Mouse (Mus musculus) forebrain, postnatal 0 days (tissue): ENCODE measurements at regions not wholly inside any gene's neighbourhood (a gene's known extent, or its start where the extent isn't known, plus 50 kb on each side); places are given as distances from the start of the nearest gene placed in this dataset.

Experiments used
- ATAC-seq: fragments of 200-750 bp; cut with Nextera tagmentation; 2 replicates; pipeline ENCODE4 v1.8.0; 2017; ENCODE audit warnings: mild to moderate bottlenecking, moderate library complexity
- DNase-seq: peaks from one replicate; pipeline ENCODE4 v3.0.0-alpha.2; 2015
- H3K27ac ChIP-seq: fragments of 300-500 bp; sonication (generic); 2 replicates; pipeline ENCODE4 v1.5.1; 2014; ENCODE audit warnings: low read depth, mild to moderate bottlenecking, antibody characterized with exemption, low read length, moderate library complexity, mixed read lengths
- H3K27me3 ChIP-seq: fragments of 300-500 bp; sonication (generic); 2 replicates; pipeline ENCODE4 v1.6.1; 2014; ENCODE audit warnings: mild to moderate bottlenecking, low read length, mixed read lengths; ENCODE audit not compliant: insufficient read depth
- H3K36me3 ChIP-seq: fragments of 300-500 bp; sonication (generic); 2 replicates; pipeline ENCODE4 v1.6.1; 2014; ENCODE audit warnings: mild to moderate bottlenecking, moderate library complexity; ENCODE audit not compliant: insufficient read depth
- H3K4me1 ChIP-seq: fragments of 300-500 bp; sonication (generic); 2 replicates; pipeline ENCODE4 v1.6.1; 2014; ENCODE audit warnings: antibody characterized with exemption; ENCODE audit not compliant: insufficient read depth
- H3K4me2 ChIP-seq: fragments of 300-500 bp; sonication (generic); 2 replicates; pipeline ENCODE4 v1.6.1; 2014; ENCODE audit warnings: low read depth, mild to moderate bottlenecking, moderate library complexity
- H3K4me3 ChIP-seq: fragments of 300-500 bp; sonication (generic); 2 replicates; pipeline ENCODE4 v1.5.1; 2014; ENCODE audit warnings: low read depth, low read length, mixed read lengths
- H3K9ac ChIP-seq: fragments of 300-500 bp; sonication (generic); 2 replicates; pipeline ENCODE4 v1.6.1; 2014; ENCODE audit warnings: mild to moderate bottlenecking
- H3K9me3 ChIP-seq: fragments of 300-500 bp; sonication (generic); 2 replicates; pipeline ENCODE4 v1.6.1; 2016; ENCODE audit warnings: low read length
- CTCF ChIP-seq: sonication (generic); IDR thresholded peaks from 2 replicates; pipeline ENCODE4 v1.5.1; 2016; ENCODE audit warnings: antibody characterized with exemption, control low read depth, low read depth
- WGBS: fragments of 180-500 bp; shearing (Covaris S2); extraction: QIAGEN DNeasy Blood & Tissue Kit; methylation state at CpG from one replicate; pipeline ENCODE4 v1.1.7; 2014; 5-methylcytosine and 5-hydroxymethylcytosine counted together

DNA sequence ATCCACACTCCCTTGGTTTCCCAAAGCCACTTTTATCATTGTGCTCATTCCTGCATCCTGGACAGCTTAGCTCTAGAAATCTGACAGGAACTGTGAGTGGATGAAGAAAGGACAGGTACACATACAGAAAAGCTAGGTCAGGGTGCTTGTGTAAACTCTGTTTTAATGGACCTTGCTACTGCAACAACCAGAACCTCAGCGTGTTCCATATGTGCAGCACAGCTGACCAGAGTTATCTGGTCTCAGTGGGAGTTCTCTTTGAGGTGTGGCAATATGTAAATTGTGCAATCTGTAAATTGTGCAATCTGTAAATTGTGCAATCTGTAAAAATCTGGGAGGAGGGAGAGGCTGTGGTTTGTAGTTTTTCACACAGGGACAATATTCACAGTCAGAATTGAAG lies 282.4 kb upstream of the Ptprd start:
- Histone ChIP-seq H3K9me3 (no peaks in the 10 kb centered on the region), H3K36me3 (no peaks in the 10 kb centered on the region), H3K27ac (no peak overlapping the region), H3K9ac (no peak overlapping the region), H3K4me3 (no peak overlapping the region), H3K27me3 (no peaks in the 10 kb centered on the region), H3K4me2 (no peak overlapping the region), H3K4me1 (no peaks in the 10 kb centered on the region)
- no peak for ATAC-seq
- TF ChIP-seq CTCF, result no peak
- WGBS, result 88% methylated on average over 1 of the region's 1 CpGs
- no peak for DNase-seq

DNA sequence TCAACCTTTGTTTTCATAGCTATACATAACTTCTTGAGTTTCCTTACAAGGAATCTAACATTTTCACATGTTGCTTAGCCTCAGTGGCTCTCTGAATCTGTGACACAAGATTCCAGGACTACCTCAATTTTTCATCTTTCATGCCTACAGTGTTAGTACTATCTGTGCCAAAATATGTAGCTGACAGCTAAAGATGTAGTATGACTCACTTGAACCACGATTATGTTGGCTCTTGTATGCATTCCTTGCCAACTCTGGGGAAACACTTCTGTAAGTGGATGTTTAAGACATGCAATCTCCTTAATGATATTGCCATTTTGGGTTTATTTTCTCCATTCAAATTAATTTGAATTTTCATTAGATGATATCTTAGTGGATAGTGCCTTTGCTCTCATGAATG lies 254.8 kb upstream of the Ptprd start:
- no peaks in the 10 kb centered on the region for H3K36me3 ChIP-seq
- ATAC-seq, result no peak
- no peak for DNase-seq
- no peaks in the 10 kb centered on the region for H3K9me3 ChIP-seq
- H3K4me1 ChIP-seq, result no peaks in the 10 kb centered on the region
- no peak overlapping the region for H3K27ac ChIP-seq
- WGBS, result 60% methylated on average over 1 of the region's 1 CpGs
- TF ChIP-seq CTCF, result no peak
- no peak overlapping the region for H3K4me2 ChIP-seq
- no peak overlapping the region for H3K9ac ChIP-seq
- no peaks in the 10 kb centered on the region for H3K27me3 ChIP-seq
- H3K4me3 ChIP-seq, result no peak overlapping the region

DNA sequence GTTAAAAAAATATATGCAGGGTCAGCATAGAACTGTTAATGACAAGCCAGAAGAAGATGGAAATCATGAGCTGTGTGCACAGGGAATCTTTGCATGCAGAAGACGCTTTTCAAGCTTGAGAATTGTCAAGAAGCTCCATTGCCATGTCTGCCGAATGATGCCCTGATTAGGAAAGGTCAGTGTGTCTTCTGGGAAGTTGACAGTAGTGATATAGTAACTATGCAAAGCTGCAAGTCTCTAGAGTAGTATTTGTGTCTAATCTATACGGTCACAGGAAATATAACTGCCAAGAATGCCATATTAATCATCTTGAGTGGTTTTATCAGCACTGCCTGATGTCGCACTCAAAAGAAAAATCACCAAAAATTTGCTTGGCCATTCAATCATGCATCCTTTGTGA lies 244.5 kb upstream of the Ptprd start:
- Histone ChIP-seq H3K9ac (no peak overlapping the region), H3K27ac (no peak overlapping the region), H3K9me3 (no peaks in the 10 kb centered on the region), H3K4me1 (no peaks in the 10 kb centered on the region), H3K27me3 (no peaks in the 10 kb centered on the region), H3K36me3 (no peaks in the 10 kb centered on the region), H3K4me2 (no peak overlapping the region), H3K4me3 (no peak overlapping the region)
- no peak for DNase-seq
- 81% methylated on average over 4 of the region's 4 CpGs for WGBS
- no peak for ATAC-seq
- TF ChIP-seq CTCF, result no peak

DNA sequence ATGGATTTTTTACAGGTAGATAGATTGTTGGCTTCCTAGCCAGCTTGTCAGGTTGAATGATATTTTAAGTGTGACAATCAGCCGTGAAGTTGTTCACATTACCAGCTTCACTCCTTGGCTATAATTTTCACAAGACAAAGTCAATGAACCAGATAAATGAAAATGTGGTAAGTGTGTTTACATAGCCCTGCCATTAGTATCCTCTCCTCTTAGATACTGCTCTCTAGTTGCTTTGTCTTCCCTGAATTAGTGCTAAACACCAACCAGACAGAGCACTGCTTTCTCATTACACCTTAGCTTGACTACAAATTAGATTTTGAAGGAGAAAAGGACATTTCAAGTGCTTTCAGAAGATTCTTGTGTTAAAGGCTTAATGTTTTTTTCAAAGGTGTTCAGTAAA lies 205.4 kb upstream of the Ptprd start:
- no peak overlapping the region for H3K9ac ChIP-seq
- H3K27ac ChIP-seq, result no peak overlapping the region
- H3K36me3 ChIP-seq, result no peaks in the 10 kb centered on the region
- no peak for ATAC-seq
- no peak overlapping the region for H3K4me3 ChIP-seq
- peak; percentile 1 for DNase-seq
- H3K9me3 ChIP-seq, result no peaks in the 10 kb centered on the region
- H3K27me3 ChIP-seq, result no peaks in the 10 kb centered on the region
- no peak overlapping the region for H3K4me2 ChIP-seq
- 38% methylated on average over 1 of the region's 1 CpGs for WGBS
- no peaks in the 10 kb centered on the region for H3K4me1 ChIP-seq
- TF ChIP-seq CTCF, result no peak

DNA sequence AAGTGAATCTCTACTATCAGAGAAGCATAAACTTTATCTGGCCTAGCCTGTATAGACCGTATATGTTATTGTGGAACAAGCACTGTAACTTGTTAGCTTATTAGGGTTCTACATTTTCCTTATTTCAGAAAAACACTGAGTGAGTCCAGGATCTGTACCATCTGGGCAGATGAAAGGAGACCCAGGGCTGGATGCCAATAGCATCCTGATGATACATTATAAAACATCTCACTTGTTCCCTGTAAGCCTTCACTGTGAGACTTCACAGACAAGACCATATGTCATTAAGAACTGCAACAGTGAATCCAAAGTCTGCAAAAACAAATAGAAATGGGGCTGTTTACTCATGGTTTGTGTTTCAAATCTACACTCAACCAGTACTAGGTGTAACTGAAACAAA lies 177.6 kb upstream of the Ptprd start:
- no peak for TF ChIP-seq CTCF
- Histone ChIP-seq H3K9ac (no peak overlapping the region), H3K4me3 (no peak overlapping the region), H3K27ac (no peak overlapping the region), H3K4me2 (no peak overlapping the region), H3K9me3 (no peaks in the 10 kb centered on the region), H3K27me3 (no peaks in the 10 kb centered on the region), H3K4me1 (no peaks in the 10 kb centered on the region), H3K36me3 (no peaks in the 10 kb centered on the region)
- ATAC-seq (no peak), DNase-seq (peak; percentile 8)
- WGBS, result 67% methylated on average over 1 of the region's 1 CpGs

DNA sequence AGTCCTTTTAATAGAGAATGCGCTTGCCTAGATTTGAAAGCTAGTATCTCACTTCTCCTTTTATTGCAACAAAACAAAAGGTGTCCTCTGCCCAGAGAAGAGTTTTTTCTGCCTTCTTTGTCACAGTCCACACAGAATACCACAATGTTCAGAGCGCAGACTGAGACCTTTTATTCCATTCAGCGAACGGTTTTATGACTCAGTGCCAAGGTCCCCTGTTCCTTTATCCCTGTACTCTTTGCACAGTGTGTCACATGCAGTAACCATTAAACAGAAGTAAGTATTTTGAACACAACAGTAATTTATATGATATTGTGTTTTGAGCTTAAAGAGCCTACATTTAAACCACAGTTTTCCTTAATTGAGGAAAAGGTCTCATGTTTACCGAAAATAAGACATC lies 143.4 kb upstream of the Ptprd start:
- Histone ChIP-seq H3K27ac (no peak overlapping the region), H3K4me3 (no peak overlapping the region), H3K9me3 (no peaks in the 10 kb centered on the region), H3K4me2 (no peak overlapping the region), H3K9ac (no peak overlapping the region), H3K4me1 (no peaks in the 10 kb centered on the region), H3K36me3 (no peaks in the 10 kb centered on the region), H3K27me3 (no peaks in the 10 kb centered on the region)
- ATAC-seq, result no peak
- DNase-seq, result no peak
- 49% methylated on average over 5 of the region's 5 CpGs for WGBS
- TF ChIP-seq CTCF, result no peak

DNA sequence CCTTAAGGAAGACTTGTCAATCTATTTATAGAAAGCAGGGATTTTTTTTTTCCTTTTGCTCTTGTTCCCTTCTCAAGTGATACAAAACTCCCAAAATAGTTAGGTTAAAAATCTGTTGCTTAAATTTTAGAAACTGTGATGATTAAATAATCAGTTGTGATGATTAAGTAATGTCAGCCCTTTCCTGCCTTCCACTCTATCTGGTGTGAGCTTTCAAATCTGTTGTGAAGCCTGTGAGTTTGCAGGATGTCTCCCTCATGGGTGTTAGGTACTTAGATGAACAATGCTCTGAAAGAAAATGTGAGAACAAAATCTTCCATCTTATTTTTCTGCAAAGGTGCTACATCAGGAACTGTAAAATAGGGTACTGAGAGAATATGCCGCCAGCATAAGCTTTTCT lies 124.0 kb upstream of the Ptprd start:
- Histone ChIP-seq H3K27ac (no peak overlapping the region), H3K27me3 (no peaks in the 10 kb centered on the region), H3K36me3 (no peaks in the 10 kb centered on the region), H3K4me1 (no peaks in the 10 kb centered on the region), H3K9me3 (no peaks in the 10 kb centered on the region), H3K9ac (no peak overlapping the region), H3K4me2 (no peak overlapping the region), H3K4me3 (no peak overlapping the region)
- WGBS, result 89% methylated on average over 1 of the region's 1 CpGs
- TF ChIP-seq CTCF, result no peak
- ATAC-seq (no peak), DNase-seq (peak; percentile 13)

DNA sequence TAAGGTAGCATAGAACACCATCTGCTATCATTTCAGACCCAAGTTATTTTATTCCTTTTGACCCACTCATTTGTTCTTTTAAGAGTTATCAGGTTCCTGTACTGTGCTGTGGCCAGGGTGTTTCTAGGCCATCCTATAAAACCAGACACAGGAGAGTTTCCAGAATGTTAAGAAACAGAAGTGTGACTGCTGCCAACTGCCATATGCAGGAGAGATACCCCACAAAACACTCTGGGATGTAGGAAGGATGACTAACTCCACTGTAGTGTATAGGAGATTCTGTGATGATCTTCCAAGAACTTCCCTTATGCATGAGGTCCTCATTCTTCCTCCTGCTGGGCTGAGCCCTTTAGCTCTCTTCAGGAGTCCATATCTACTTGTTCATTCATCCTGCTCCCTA lies 76.7 kb upstream of the Ptprd start:
- no peak overlapping the region for H3K27ac ChIP-seq
- no peaks in the 10 kb centered on the region for H3K36me3 ChIP-seq
- DNase-seq (no peak), ATAC-seq (no peak)
- no peaks in the 10 kb centered on the region for H3K27me3 ChIP-seq
- no peak for TF ChIP-seq CTCF
- no peaks in the 10 kb centered on the region for H3K4me1 ChIP-seq
- no peaks in the 10 kb centered on the region for H3K9me3 ChIP-seq
- H3K9ac ChIP-seq, result no peak overlapping the region
- H3K4me3 ChIP-seq, result no peak overlapping the region
- H3K4me2 ChIP-seq, result no peak overlapping the region
